Mouse (Mus musculus) yolk sac, embryonic 10.5 days (tissue): ENCODE results near the gene Rpl32.

ENCODE experiments used
- DNase-seq: peaks from one replicate; pipeline ENCODE4 v3.0.0-alpha.2; 2017; ENCODE audit warnings: low spot score

Gene Rpl32

GRCm38 (mm10) chr6:115815041-115815440, 6.5 kb upstream of the Rpl32 start:
- no peak for DNase-seq

GRCm38 (mm10) chr6:115814104-115814503, 5.6 kb upstream of the Rpl32 start:
- no peak for DNase-seq

GRCm38 (mm10) chr6:115811606-115812005, 3.1 kb upstream of the Rpl32 start:
- no peak for DNase-seq

- DNase-seq, result peak; percentile 40
Observed at GRCm38 (mm10) chr6:115808196-115808487, 405 bp downstream of the Rpl32 start.

- no peak for DNase-seq
Observed at GRCm38 (mm10) chr6:115807464-115808195, 917 bp downstream of the Rpl32 start.

- DNase-seq, result no peak
Observed at GRCm38 (mm10) chr6:115804432-115805192, 3.9 kb downstream of the Rpl32 start.

GRCm38 (mm10) chr6:115803541-115804382, 4.8 kb downstream of the Rpl32 start:
- DNase-seq, result peak; percentile 76

- no peak for DNase-seq
Observed at GRCm38 (mm10) chr6:115801811-115802210, 6.7 kb downstream of the Rpl32 start.

GRCm38 (mm10) chr6:115792691-115793215, 15.8 kb downstream of the Rpl32 start:
- no peak for DNase-seq

GRCm38 (mm10) chr6:115791842-115792686, 16.5 kb downstream of the Rpl32 start:
- DNase-seq, result no peak

- DNase-seq, result no peak
Observed at GRCm38 (mm10) chr6:115791016-115791415, 17.5 kb downstream of the Rpl32 start.

GRCm38 (mm10) chr6:115782781-115783180, 25.8 kb downstream of the Rpl32 start:
- no peak for DNase-seq

- DNase-seq, result no peak
Observed at GRCm38 (mm10) chr6:115776363-115776762, 32.2 kb downstream of the Rpl32 start.

GRCm38 (mm10) chr6:115775838-115776237, 32.7 kb downstream of the Rpl32 start:
- DNase-seq, result no peak

- peak; percentile 88 for DNase-seq
Observed at GRCm38 (mm10) chr6:115774501-115774921, 34.0 kb downstream of the Rpl32 start, which contains the start of gene Cand2. Gene Cand2 (plus strand): TSS chr6:115774538.

- DNase-seq, result peak; percentile 71
Observed at GRCm38 (mm10) chr6:115773966-115774413, 34.6 kb downstream of the Rpl32 start.

- no peak for DNase-seq
Observed at GRCm38 (mm10) chr6:115772604-115773003, 35.9 kb downstream of the Rpl32 start.

GRCm38 (mm10) chr6:115772201-115772600, 36.3 kb downstream of the Rpl32 start:
- no peak for DNase-seq

GRCm38 (mm10) chr6:115770852-115771251, 37.7 kb downstream of the Rpl32 start:
- DNase-seq, result peak; percentile 72

- no peak for DNase-seq
Observed at GRCm38 (mm10) chr6:115770059-115770670, 38.4 kb downstream of the Rpl32 start.

GRCm38 (mm10) chr6:115768207-115768606, 40.3 kb downstream of the Rpl32 start:
- no peak for DNase-seq
